ENCODE assay signal across 14 mouse cellular contexts in genomic region chr9:25629531-25630099, GRCm38 (mm10).
"Had no signal": no experiment of that assay in that cellular context is flagged by ENCODE, and none has a peak within 500 bp of the region (broad histone marks: within the 10 kb centered on the region; RNA-seq: fewer than 3 reads in every experiment).

No protein-coding gene starts in this region.

- ATAC-seq: liver, embryonic 12.5 days; midbrain, embryonic 16.5 days had no signal

- H3K27ac ChIP-seq: kidney, embryonic 15.5 days; left cerebral cortex, adult 2 months; limb, embryonic 10.5 days; liver, embryonic 12.5 days; stomach, postnatal 0 days had no signal

- H3K27me3 ChIP-seq: kidney, embryonic 15.5 days; liver, embryonic 12.5 days; megakaryocyte, embryonic 14.5 days had no signal

- DNase-seq: kidney, adult 2 months; kidney, postnatal 14 days; lung, embryonic 14.5 days; lung, postnatal 10 days; lung, postnatal 4 days; right cerebral cortex, postnatal 14 days; thymus, postnatal 4 days had no signal

- H3K9me3 ChIP-seq: kidney, embryonic 15.5 days; limb, embryonic 10.5 days; liver, embryonic 12.5 days; megakaryocyte, embryonic 14.5 days had no signal

- H3K4me3 ChIP-seq: kidney, embryonic 15.5 days; left cerebral cortex, adult 2 months; limb, embryonic 10.5 days; liver, embryonic 12.5 days; megakaryocyte, embryonic 14.5 days had no signal

- H3K4me2 ChIP-seq: kidney, embryonic 15.5 days; liver, embryonic 12.5 days; lung, embryonic 14.5 days had no signal

- H3K36me3 ChIP-seq: kidney, embryonic 15.5 days; limb, embryonic 10.5 days; liver, embryonic 12.5 days had no signal

- H3K9ac ChIP-seq: kidney, embryonic 15.5 days; liver, embryonic 12.5 days; lung, embryonic 14.5 days had no signal

- H3K4me1 ChIP-seq: kidney, embryonic 15.5 days; limb, embryonic 10.5 days; liver, embryonic 12.5 days; megakaryocyte, embryonic 14.5 days had no signal
